Mouse (Mus musculus) heart, adult 2 months (tissue): ENCODE results near the gene Foxn1.

Experiments used
- CTCF ChIP-seq: fragments of 200-600 bp; IDR thresholded peaks from 2 replicates; pipeline ENCODE4 v1.8.1; 2022; ENCODE audit warnings: antibody characterized with exemption, mild to moderate bottlenecking, moderate library complexity
- POLR2A ChIP-seq: fragments of 200-500 bp; IDR thresholded peaks from 2 replicates; pipeline ENCODE4 v1.6.1; 2011; ENCODE audit warnings: mild to moderate bottlenecking, low read depth, low read length, control low read depth; ENCODE audit not compliant: insufficient read depth

- TF ChIP-seq CTCF (no peak), POLR2A (peak; percentile 78)
Observed at GRCm38 (mm10) chr11:78327634-78328511, 58.5 kb downstream of the Foxn1 start, which contains the start of gene Pigs.
